Mouse (Mus musculus): ENCODE data around the gene Olfr373. TPM values are rescaled to one million over a fixed set of nuclear protein-coding genes. Genes with fewer than 3 reads are reported as not detected.

Gene Olfr373
- polyA plus RNA-seq, 1 experiment from 2014 or later: 0.14 TPM

DNA sequence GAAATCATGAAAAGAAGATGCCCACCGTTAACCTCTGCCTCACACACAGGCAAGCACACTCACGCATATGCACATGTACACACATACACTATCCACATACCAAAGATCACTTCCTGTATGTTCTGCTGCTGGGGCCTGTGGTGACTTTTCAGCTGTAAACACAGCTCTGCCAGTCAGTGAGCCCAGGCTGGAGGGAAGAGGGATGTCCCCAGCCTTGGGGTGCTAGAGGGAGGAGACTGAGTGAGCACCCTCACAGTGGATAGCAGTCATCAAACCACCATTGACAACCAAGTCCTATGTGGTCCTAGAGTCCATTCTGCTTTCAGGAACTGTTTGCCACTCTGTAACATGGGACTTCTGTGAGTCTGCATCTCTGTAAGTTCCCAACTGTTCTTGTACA, 48.9 kb downstream of the Olfr373 start:
- no peaks in the 10 kb centered on the region for H3K9me3 ChIP-seq (ENCODE audit: control insufficient read depth)
- no peak overlapping the region for H3K9ac ChIP-seq (ENCODE audit: low read depth, low read length)
- no peaks in the 10 kb centered on the region for H3K36me3 ChIP-seq (ENCODE audit: control insufficient read depth, insufficient read depth)
- TF ChIP-seq CTCF (IDR thresholded peaks at IDR 0.05; ENCODE audit: low read depth): no peak
- H3K4me1 ChIP-seq (replicated peaks; ENCODE audit: control insufficient read depth, insufficient read depth, low read length): no peaks in the 10 kb centered on the region
- H3K4me2 ChIP-seq (replicated peaks; ENCODE audit: low read depth): no peak overlapping the region
- 0 out of 2 replicates have a peak overlapping the region, but pooled peaks have one; percentile 0 for H3K27ac ChIP-seq (ENCODE audit: low read depth, low read length)
- no peak for ATAC-seq
- no peaks in the 10 kb centered on the region for H3K27me3 ChIP-seq (replicated peaks; ENCODE audit: control insufficient read depth, insufficient read depth, low read length)
- H3K4me3 ChIP-seq (ENCODE audit: low read depth, low read length): no peak overlapping the region
- 60% methylated on average over 2 of the region's 2 CpGs for WGBS

DNA sequence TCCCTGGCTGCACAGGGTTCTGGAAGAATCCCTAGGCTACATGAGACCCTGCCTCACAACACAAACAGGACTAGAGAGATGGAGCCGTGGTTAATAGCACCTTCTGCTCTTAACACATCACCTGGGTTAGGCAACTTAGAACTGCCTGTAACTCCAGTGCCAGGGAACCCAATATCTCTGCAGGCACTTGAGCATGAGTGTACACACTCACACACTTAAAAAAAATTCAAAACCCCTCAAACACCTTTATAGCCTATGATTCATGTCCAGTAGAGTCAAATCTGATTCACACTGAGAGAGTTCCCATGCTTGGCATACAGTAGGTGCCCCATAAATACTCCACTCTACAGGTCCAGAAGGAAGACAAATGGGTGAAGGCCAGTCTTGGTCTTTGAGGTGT, 49.4 kb downstream of the Olfr373 start:
- Histone ChIP-seq H3K9me3 (ENCODE audit: control insufficient read depth) (no peaks in the 10 kb centered on the region), H3K27ac (ENCODE audit: low read depth, low read length) (no peak overlapping the region), H3K4me2 (replicated peaks; ENCODE audit: low read depth) (no peak overlapping the region), H3K9ac (ENCODE audit: low read depth, low read length) (no peak overlapping the region), H3K4me1 (replicated peaks; ENCODE audit: control insufficient read depth, insufficient read depth, low read length) (0 out of 2 replicates have a peak, but pooled peaks cover under 1% of the 10 kb centered on the region), H3K4me3 (ENCODE audit: low read depth, low read length) (no peak overlapping the region), H3K36me3 (ENCODE audit: control insufficient read depth, insufficient read depth) (no peaks in the 10 kb centered on the region), H3K27me3 (replicated peaks; ENCODE audit: control insufficient read depth, insufficient read depth, low read length) (no peaks in the 10 kb centered on the region)
- ATAC-seq: no peak
- no peak for TF ChIP-seq CTCF (IDR thresholded peaks at IDR 0.05; ENCODE audit: low read depth)
- 83% methylated on average over 1 of the region's 1 CpGs for WGBS

DNA sequence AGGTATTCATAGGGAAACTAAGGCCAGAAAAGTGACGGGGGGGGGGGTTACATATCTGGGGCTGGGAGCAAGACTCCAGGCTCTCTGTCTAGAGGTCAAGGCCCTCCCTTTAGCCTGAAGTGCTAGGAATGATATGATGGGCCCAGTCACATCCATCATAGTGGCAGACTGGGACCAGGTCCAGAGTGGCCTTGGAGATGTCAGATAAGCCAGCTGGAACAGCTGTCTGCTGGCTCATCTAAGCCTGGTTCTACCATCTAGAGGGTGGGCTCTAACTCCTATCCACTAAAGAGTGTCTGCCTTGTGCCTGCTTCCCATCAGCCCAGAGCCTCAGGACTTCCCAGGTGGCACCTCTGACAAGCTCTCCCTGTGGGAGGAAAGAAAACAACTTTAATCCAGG, 49.9 kb downstream of the Olfr373 start:
- Histone ChIP-seq H3K9ac (ENCODE audit: low read depth, low read length) (no peak overlapping the region), H3K4me1 (replicated peaks; ENCODE audit: control insufficient read depth, insufficient read depth, low read length) (0 out of 2 replicates have a peak, but pooled peaks cover 3% of the 10 kb centered on the region), H3K27ac (ENCODE audit: low read depth, low read length) (no peak overlapping the region), H3K36me3 (ENCODE audit: control insufficient read depth, insufficient read depth) (no peaks in the 10 kb centered on the region), H3K9me3 (ENCODE audit: control insufficient read depth) (no peaks in the 10 kb centered on the region), H3K27me3 (replicated peaks; ENCODE audit: control insufficient read depth, insufficient read depth, low read length) (no peaks in the 10 kb centered on the region), H3K4me2 (replicated peaks; ENCODE audit: low read depth) (no peak overlapping the region), H3K4me3 (ENCODE audit: low read depth, low read length) (no peak overlapping the region)
- WGBS: 76% methylated on average over 1 of the region's 1 CpGs
- no peak for TF ChIP-seq CTCF (IDR thresholded peaks at IDR 0.05; ENCODE audit: low read depth)
- no peak for ATAC-seq

DNA sequence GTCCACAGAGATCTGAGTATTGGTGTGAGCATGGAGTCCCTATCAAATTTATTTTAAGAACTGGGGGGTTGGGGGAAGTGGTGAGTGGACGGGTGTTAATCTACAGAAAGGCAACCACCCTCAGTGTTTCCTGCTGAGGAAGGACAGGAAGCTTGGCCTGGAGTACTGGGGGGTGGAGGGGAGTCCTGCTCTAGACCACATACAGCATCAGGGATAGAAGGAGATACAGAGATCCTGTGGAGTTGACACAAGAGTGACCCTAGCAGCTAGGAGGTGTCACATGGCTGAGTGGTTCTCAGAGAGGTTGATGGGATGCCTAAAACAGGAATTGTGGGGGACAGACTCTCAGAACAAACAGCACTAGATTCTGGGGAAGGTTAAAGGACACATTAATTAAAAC, 50.5 kb downstream of the Olfr373 start:
- H3K4me2 ChIP-seq (replicated peaks; ENCODE audit: low read depth): no peak overlapping the region
- no peak overlapping the region for H3K9ac ChIP-seq (ENCODE audit: low read depth, low read length)
- H3K27me3 ChIP-seq (replicated peaks; ENCODE audit: control insufficient read depth, insufficient read depth, low read length): no peaks in the 10 kb centered on the region
- H3K4me1 ChIP-seq (replicated peaks; ENCODE audit: control insufficient read depth, insufficient read depth, low read length): 0 out of 2 replicates have a peak, but pooled peaks cover 3% of the 10 kb centered on the region
- H3K9me3 ChIP-seq (ENCODE audit: control insufficient read depth): no peaks in the 10 kb centered on the region
- no peak for ATAC-seq
- H3K36me3 ChIP-seq (ENCODE audit: control insufficient read depth, insufficient read depth): 0 out of 2 replicates have a peak, but pooled peaks cover 2% of the 10 kb centered on the region
- no peak overlapping the region for H3K27ac ChIP-seq (ENCODE audit: low read depth, low read length)
- WGBS: 43% methylated on average over 1 of the region's 1 CpGs
- H3K4me3 ChIP-seq (ENCODE audit: low read depth, low read length): no peak overlapping the region
- TF ChIP-seq CTCF (IDR thresholded peaks at IDR 0.05; ENCODE audit: low read depth): no peak

DNA sequence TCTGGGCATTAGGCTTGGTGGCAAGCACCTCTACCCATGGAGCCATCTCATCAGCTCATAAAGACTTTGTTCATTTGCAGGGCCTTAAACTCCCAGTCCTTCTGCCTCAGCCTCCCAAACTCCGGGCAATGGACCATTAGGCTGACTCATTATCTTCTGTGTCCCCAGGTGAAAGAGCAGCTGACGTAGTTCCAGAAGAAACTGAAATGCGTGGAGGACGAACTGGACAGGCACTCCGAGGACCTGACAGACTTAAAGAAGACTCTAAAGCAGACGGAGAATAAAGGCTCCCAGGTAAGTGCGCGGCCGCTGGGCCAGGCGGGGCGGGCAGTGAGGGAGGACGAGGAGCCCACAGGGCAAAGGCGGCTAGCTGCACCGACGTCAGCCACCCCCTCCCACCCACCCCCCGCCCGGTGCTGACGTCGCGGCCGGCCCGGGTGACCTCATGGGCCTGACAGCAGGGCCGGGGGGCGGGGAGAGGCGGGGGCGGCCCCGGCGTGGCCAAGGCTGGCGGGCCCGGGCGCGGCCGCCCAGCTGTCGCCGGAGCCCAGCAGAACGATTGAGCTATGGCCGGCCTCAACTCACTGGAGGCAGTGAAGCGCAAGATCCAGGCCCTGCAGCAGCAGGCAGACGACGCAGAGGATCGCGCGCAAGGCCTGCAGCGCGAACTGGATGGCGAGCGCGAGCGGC, 51.9 kb downstream of the Olfr373 start, which contains the start of gene Tpm4:
Gene Tpm4, plus strand, starts transcription at position 220 of the 690 bp plus-strand sequence.
- under 1% methylated on average over 44 of the region's 49 CpGs for WGBS
- H3K4me1 ChIP-seq (replicated peaks; ENCODE audit: control insufficient read depth, insufficient read depth, low read length): 0 out of 2 replicates have a peak, but pooled peaks cover 3% of the 10 kb centered on the region
- TF ChIP-seq CTCF (IDR thresholded peaks at IDR 0.05; ENCODE audit: low read depth): no peak
- H3K36me3 ChIP-seq (ENCODE audit: control insufficient read depth, insufficient read depth): peaks cover 16% of the 10 kb centered on the region
- peak within 1 kb of the TSS; percentile 89 for H3K9ac ChIP-seq (ENCODE audit: low read depth, low read length)
- H3K27me3 ChIP-seq (replicated peaks; ENCODE audit: control insufficient read depth, insufficient read depth, low read length): no peaks in the 10 kb centered on the region
- peak within 1 kb of the TSS; percentile 95 for H3K4me2 ChIP-seq (replicated peaks; ENCODE audit: low read depth)
- peak within 1 kb of the TSS; percentile 96 for H3K27ac ChIP-seq (ENCODE audit: low read depth, low read length)
- H3K4me3 ChIP-seq (ENCODE audit: low read depth, low read length): peak within 1 kb of the TSS; percentile 88
- H3K9me3 ChIP-seq (ENCODE audit: control insufficient read depth): no peaks in the 10 kb centered on the region
- peak; percentile 80 for ATAC-seq

DNA sequence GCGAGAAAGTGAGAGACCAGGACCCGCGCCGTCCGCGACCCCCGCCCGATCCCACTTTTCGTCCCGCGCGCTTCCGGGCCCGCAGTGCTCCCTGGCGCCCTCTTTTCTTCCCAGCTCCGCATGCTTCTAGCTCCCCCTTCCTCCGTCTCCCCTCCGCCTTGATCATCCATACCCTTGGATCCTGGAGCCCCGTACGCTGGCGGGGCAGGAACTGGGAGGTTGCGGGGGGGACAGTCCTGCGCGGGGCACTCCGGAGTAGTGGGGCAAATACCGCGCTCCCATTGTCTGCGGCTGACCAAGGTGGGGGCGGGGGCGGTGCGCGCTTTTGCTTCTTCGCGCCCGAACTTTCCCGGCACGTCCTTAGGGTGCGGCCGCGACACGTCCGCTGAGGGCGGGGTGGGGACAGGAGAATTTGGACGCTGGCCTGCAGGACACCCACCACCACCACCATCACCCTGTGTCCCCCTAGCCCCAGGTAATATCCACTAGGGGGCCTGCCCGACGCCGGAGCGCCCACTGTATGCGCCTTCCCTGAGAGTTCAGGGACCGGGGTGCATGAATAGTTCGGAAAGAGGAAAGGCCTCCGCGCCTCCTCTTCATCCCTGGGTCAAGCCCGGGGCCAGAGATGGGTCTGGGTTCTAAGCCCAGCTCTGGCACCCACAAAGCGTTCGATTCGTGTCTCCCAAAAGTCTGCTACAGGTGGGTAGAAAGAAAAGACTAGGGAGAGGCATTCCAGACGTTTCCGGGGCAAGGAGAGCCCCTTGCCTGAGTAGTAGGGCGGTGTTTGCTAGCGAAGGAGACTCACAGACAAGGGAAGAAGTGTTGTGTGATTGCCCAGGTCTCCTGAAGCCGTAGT, 52.7 kb downstream of the Olfr373 start:
- Histone ChIP-seq H3K9ac (ENCODE audit: low read depth, low read length) (peak overlapping the region; percentile 89), H3K4me3 (ENCODE audit: low read depth, low read length) (peak overlapping the region; percentile 88), H3K27ac (ENCODE audit: low read depth, low read length) (peak overlapping the region; percentile 96), H3K36me3 (ENCODE audit: control insufficient read depth, insufficient read depth) (peaks cover 23% of the 10 kb centered on the region), H3K9me3 (ENCODE audit: control insufficient read depth) (no peaks in the 10 kb centered on the region), H3K27me3 (replicated peaks; ENCODE audit: control insufficient read depth, insufficient read depth, low read length) (no peaks in the 10 kb centered on the region), H3K4me2 (replicated peaks; ENCODE audit: low read depth) (peak overlapping the region; percentile 95), H3K4me1 (replicated peaks; ENCODE audit: control insufficient read depth, insufficient read depth, low read length) (0 out of 2 replicates have a peak, but pooled peaks cover 3% of the 10 kb centered on the region)
- ATAC-seq: peak; percentile 29
- under 1% methylated on average over 60 of the region's 62 CpGs for WGBS
- TF ChIP-seq CTCF (IDR thresholded peaks at IDR 0.05; ENCODE audit: low read depth): peak; percentile 58
